Mouse (Mus musculus) forebrain, postnatal 0 days (tissue): Measurements from ENCODE around the gene S1pr5. TPM values are rescaled to one million over a fixed set of nuclear protein-coding genes. Genes with fewer than 3 reads are reported as not detected.

Source experiments
- ATAC-seq: fragments of 200-750 bp; cut with Nextera tagmentation; 2 replicates; pipeline ENCODE4 v1.8.0; 2017; ENCODE audit warnings: mild to moderate bottlenecking, moderate library complexity
- DNase-seq: peaks from one replicate; pipeline ENCODE4 v3.0.0-alpha.2; 2015
- H3K27ac ChIP-seq: fragments of 300-500 bp; sonication (generic); 2 replicates; pipeline ENCODE4 v1.5.1; 2014; ENCODE audit warnings: low read depth, mild to moderate bottlenecking, antibody characterized with exemption, low read length, moderate library complexity, mixed read lengths
- H3K27me3 ChIP-seq: fragments of 300-500 bp; sonication (generic); 2 replicates; pipeline ENCODE4 v1.6.1; 2014; ENCODE audit warnings: mild to moderate bottlenecking, low read length, mixed read lengths; ENCODE audit not compliant: insufficient read depth
- H3K36me3 ChIP-seq: fragments of 300-500 bp; sonication (generic); 2 replicates; pipeline ENCODE4 v1.6.1; 2014; ENCODE audit warnings: mild to moderate bottlenecking, moderate library complexity; ENCODE audit not compliant: insufficient read depth
- H3K4me1 ChIP-seq: fragments of 300-500 bp; sonication (generic); 2 replicates; pipeline ENCODE4 v1.6.1; 2014; ENCODE audit warnings: antibody characterized with exemption; ENCODE audit not compliant: insufficient read depth
- H3K4me2 ChIP-seq: fragments of 300-500 bp; sonication (generic); 2 replicates; pipeline ENCODE4 v1.6.1; 2014; ENCODE audit warnings: low read depth, mild to moderate bottlenecking, moderate library complexity
- H3K4me3 ChIP-seq: fragments of 300-500 bp; sonication (generic); 2 replicates; pipeline ENCODE4 v1.5.1; 2014; ENCODE audit warnings: low read depth, low read length, mixed read lengths
- H3K9ac ChIP-seq: fragments of 300-500 bp; sonication (generic); 2 replicates; pipeline ENCODE4 v1.6.1; 2014; ENCODE audit warnings: mild to moderate bottlenecking
- H3K9me3 ChIP-seq: fragments of 300-500 bp; sonication (generic); 2 replicates; pipeline ENCODE4 v1.6.1; 2016; ENCODE audit warnings: low read length
- CTCF ChIP-seq: sonication (generic); IDR thresholded peaks from 2 replicates; pipeline ENCODE4 v1.5.1; 2016; ENCODE audit warnings: antibody characterized with exemption, control low read depth, low read depth
- WGBS: fragments of 180-500 bp; shearing (Covaris S2); extraction: QIAGEN DNeasy Blood & Tissue Kit; methylation state at CpG from one replicate; pipeline ENCODE4 v1.1.7; 2014; 5-methylcytosine and 5-hydroxymethylcytosine counted together
- polyA plus RNA-seq: library from polyadenylated mRNA; unstranded; fragments of >200 nt; fragmentation: Nextera tagmentation; extraction: Ambion mirVana; gene quantifications from 2 replicates; pipeline ENCODE4 v1.2.1, GENCODE M21; 2015
- total RNA-seq: library from RNA; depleted of rRNA; stranded (reverse); fragments of >200 nt; gene quantifications from 2 replicates; pipeline ENCODE4 v1.2.3, GENCODE M21; 2014

The S1pr5 gene
- total and polyA plus RNA-seq, 2 experiments from 2014 or later: 2.3 to 2.7 TPM

DNA sequence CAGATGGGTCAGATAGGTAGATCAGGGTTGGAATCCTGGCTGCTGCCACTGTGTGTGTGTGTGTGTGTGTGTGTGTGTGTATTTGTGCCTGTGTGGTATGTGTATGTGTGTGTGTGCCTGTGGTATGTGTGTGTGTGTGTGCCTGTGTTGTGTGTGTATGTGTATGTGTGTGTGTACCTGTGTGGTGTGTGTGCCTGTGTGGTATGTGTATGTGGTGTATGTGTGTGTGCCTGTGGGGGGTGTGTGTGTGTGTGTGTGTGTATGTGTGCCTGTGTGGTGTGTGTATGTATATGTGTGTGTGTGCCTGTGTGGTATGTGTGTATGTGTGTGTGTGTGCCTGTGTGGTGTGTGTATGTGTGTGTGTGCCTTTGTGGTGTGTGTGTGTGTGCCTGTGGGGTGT is 6.4 kb upstream of the S1pr5 start:
- Histone ChIP-seq H3K9me3 (no peaks in the 10 kb centered on the region), H3K27ac (no peak overlapping the region), H3K36me3 (no peaks in the 10 kb centered on the region), H3K4me3 (no peak overlapping the region), H3K27me3 (peaks cover 2% of the 10 kb centered on the region), H3K4me1 (no peaks in the 10 kb centered on the region), H3K9ac (no peak overlapping the region), H3K4me2 (no peak overlapping the region)
- ATAC-seq: no peak
- no peak for TF ChIP-seq CTCF
- no peak for DNase-seq

DNA sequence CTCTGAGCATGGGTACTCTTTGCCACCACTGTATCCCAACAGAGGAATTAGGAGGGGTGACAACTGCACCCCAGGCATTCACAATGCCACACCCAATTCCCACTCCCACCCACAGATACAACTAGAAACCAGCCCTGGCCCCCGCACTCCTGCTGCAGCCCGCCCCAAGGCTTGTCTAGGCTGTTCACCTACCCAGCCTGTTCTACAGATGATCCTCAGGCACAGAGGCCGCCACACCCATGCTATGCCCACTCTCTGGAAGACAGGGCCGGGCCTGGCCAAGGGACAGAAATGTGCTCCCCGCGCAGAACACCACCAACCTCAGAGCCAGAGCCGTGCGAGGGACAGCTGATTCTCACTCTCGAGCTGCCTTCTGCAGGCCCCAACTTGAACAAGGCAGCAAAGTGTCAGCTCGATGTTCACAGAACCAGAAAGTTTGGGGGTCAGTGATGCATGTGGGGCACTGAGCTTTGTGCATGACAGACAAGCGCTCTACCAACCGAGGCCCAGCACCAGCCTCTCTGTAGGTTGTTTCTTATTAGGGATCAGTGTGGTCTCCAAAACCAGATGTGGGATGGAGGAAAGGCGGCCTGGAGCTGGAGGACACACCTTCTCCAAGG is 3.0 kb upstream of the S1pr5 start:
- no peak for ATAC-seq

DNA sequence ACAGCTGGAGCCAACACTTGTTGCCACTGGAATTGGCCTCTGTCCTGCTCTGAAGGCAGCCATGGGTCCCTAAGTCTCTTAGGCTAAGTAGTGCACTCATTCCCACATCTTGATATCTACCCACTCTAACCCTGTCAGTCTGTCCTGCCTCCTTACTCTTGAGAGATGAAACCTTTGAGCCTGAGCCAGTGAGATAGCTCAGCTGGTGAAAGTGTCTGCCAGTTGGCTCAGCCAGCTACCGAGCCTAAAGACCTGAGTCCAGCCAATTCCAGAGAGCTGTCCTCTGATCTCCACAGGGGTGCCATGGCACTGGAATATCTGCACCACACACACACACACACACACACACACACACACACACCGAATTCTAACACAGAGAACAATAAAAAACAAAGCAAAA is 2.3 kb upstream of the S1pr5 start:
- H3K9ac ChIP-seq: no peak overlapping the region
- H3K4me2 ChIP-seq: no peak overlapping the region
- H3K27ac ChIP-seq: no peak overlapping the region
- ATAC-seq (no peak), DNase-seq (no peak)
- H3K4me3 ChIP-seq: no peak overlapping the region
- H3K4me1 ChIP-seq: no peaks in the 10 kb centered on the region
- no peaks in the 10 kb centered on the region for H3K9me3 ChIP-seq
- peaks cover 38% of the 10 kb centered on the region for H3K27me3 ChIP-seq
- no peak for TF ChIP-seq CTCF
- 36% methylated on average over 2 of the region's 2 CpGs for WGBS
- H3K36me3 ChIP-seq: no peaks in the 10 kb centered on the region

More for the DNA sequence above, 3.0 kb upstream of the S1pr5 start:
- DNase-seq: no peak
- no peak for TF ChIP-seq CTCF
- Histone ChIP-seq H3K4me1 (no peaks in the 10 kb centered on the region), H3K4me2 (no peak overlapping the region), H3K27ac (no peak overlapping the region), H3K9ac (no peak overlapping the region), H3K27me3 (peaks cover 31% of the 10 kb centered on the region), H3K36me3 (no peaks in the 10 kb centered on the region), H3K4me3 (no peak overlapping the region), H3K9me3 (no peaks in the 10 kb centered on the region)
- 76% methylated on average over 13 of the region's 13 CpGs for WGBS

DNA sequence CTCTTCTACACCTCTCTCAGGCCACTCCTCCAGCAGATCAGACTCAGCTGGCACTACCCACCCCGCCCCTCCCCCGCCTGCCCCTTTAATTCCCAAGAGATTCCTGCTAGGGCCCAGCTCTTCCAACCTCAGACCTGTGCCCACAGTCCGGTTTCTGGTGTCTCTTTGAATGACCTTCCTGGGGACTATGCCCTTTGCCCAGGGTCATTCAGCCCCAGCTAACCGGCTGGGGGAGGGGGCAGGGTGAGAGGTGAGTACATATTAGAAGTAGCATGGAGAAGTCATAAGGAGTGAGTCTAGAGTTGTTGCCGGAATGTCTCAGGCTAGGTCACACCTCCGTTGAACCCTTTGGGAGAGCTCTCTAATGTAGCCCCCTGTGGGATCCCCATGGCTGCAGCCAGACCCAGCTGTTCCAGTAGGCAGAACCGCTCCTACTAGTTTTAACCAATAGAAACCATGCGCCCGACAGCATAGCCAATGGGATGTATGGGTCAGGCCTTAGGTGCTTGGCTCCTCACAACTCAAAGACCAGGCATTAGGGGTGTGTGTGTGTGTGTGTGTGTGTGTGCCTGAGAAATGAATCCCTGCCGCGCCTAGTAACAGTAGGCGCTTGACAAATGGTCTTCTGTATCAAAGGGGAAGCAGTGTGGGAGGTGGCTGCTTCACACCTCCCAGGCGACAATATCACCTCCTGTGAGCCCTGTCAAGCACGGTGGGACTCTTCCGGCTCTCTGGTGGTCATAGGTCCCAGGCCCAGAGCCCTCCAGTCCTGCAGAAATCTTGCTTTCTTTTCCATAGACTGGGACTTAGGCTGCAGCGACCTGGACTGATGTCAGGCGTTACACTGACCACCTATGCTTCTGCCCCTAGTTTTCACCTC is 1.6 kb upstream of the S1pr5 start:
- no peak for DNase-seq
- WGBS: 45% methylated on average over 17 of the region's 17 CpGs
- Histone ChIP-seq H3K4me1 (no peaks in the 10 kb centered on the region), H3K4me3 (no peak overlapping the region), H3K27ac (no peak overlapping the region), H3K27me3 (peaks cover 44% of the 10 kb centered on the region), H3K4me2 (no peak overlapping the region), H3K9me3 (no peaks in the 10 kb centered on the region), H3K9ac (no peak overlapping the region), H3K36me3 (no peaks in the 10 kb centered on the region)
- no peak for ATAC-seq
- TF ChIP-seq CTCF: no peak

DNA sequence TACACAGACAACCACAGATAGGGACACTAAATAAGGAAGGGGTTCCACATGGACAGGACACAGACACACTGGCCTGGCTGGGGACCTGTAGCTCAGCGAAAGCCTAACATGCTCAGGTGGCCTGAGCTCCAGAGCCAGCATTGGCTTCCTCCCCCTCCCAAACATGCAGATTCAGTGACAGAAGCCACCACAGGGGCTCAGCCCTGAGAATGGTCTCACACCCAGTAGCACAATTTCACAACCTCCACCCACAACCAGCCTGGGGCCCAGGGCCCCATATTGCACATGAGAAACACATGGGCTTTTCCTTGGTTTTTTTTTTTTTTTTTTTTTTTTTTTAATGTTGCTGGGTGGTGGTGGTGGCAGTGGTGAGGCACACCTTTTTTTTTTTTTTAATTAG is 1.9 kb downstream of the S1pr5 start:
- Histone ChIP-seq H3K4me3 (no peak overlapping the region), H3K4me2 (no peak overlapping the region), H3K36me3 (no peaks in the 10 kb centered on the region), H3K9me3 (no peaks in the 10 kb centered on the region), H3K27ac (no peak overlapping the region), H3K4me1 (no peaks in the 10 kb centered on the region), H3K9ac (no peak overlapping the region), H3K27me3 (peaks cover 52% of the 10 kb centered on the region)
- DNase-seq (no peak), ATAC-seq (no peak)
- 77% methylated on average over 1 of the region's 1 CpGs for WGBS
- no peak for TF ChIP-seq CTCF

DNA sequence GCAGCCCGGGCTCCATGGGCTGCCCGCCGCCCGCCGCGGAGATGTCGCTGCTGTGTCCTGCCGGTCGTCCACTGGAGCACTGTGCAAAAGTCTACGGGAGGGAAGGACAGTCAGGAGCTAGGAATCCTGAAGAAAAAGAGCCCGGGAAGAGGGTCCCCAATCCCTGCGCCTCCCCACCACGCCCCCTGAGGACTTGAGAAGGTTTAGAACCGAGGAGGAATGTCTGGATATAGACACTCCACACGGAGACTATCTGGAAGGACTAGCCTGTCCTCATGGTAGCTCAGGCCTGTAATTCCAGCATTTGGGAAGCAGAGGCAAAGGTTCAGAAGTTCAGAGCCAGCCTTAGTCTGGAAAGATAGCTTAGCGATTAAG is 3.1 kb downstream of the S1pr5 start:
- Histone ChIP-seq H3K9me3 (no peaks in the 10 kb centered on the region), H3K4me1 (no peaks in the 10 kb centered on the region), H3K36me3 (no peaks in the 10 kb centered on the region), H3K4me3 (peak overlapping the region; percentile 49), H3K27me3 (peaks cover 52% of the 10 kb centered on the region), H3K27ac (no peak overlapping the region), H3K4me2 (peak overlapping the region; percentile 77), H3K9ac (peak overlapping the region; percentile 62)
- no peak for ATAC-seq
- 2% methylated on average over 16 of the region's 16 CpGs for WGBS
- DNase-seq: no peak
- TF ChIP-seq CTCF: no peak

DNA sequence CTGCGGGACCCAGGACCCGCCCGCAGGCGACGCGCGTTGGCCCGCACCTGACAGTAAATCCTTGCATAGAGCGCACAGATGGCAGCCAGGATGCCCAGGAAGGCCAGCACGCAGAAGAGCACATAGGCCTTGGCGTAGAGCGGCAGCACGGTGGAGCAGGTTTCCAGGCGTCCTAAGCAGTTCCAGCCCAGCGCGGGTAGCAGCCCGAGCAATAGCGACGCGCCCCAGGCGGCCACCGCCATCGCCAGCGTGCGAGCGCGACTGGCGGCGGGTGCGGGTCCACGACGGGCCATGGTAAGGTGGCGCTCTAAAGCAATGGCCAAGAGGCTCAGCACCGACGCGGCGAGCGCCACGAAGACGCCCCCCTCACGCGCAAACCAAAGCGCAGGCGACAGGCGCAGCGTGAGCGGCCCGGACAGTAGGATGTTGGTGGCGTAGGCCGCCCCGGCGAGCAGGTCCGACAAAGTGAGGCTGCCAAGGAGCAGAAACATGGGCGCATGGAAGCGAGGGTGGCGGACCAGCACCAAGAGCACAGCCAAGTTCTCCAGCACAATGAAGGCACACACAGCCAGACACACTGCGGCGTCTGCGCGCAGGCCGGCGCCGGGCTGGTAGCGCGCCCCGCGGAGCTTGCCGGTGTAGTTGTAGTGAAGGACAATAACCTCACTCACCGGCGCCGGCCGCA is 3.7 kb downstream of the S1pr5 start:
- peak; percentile 54 for ATAC-seq
- Histone ChIP-seq H3K27ac (peak overlapping the region; percentile 54), H3K4me3 (peak overlapping the region; percentile 49), H3K27me3 (peaks cover 49% of the 10 kb centered on the region), H3K4me1 (no peaks in the 10 kb centered on the region), H3K9ac (peak overlapping the region; percentile 62), H3K4me2 (peak overlapping the region; percentile 77), H3K9me3 (no peaks in the 10 kb centered on the region), H3K36me3 (no peaks in the 10 kb centered on the region)
- TF ChIP-seq CTCF: no peak; the same call in none of the 2 replicates
- peak; percentile 53 for DNase-seq
- under 1% methylated on average over 63 of the region's 72 CpGs for WGBS
